Mouse (Mus musculus) brain, embryonic 14.5 days (tissue): ENCODE measurements around the gene Tmem214. TPM values are rescaled to one million over a fixed set of nuclear protein-coding genes. Genes with fewer than 3 reads are reported as not detected.

ENCODE experiments used
- DNase-seq: peaks from one replicate; pipeline ENCODE4 v3.0.0-alpha.2; 2011; ENCODE audit warnings: low read depth
- CTCF ChIP-seq: fragments of 200-500 bp; IDR thresholded peaks from 2 replicates; pipeline ENCODE4 v1.5.1; 2012; ENCODE audit warnings: inconsistent platforms, mild to moderate bottlenecking, moderate library complexity, borderline replicate concordance; ENCODE audit not compliant: insufficient read depth, insufficient read length; ENCODE audit errors: extremely low read depth
- POLR2A ChIP-seq: fragments of 200-500 bp; IDR thresholded peaks from 2 replicates; pipeline ENCODE4 v1.6.1; 2012; ENCODE audit warnings: mild to moderate bottlenecking, inconsistent platforms, borderline replicate concordance; ENCODE audit not compliant: poor library complexity, insufficient read depth, insufficient read length, severe bottlenecking; ENCODE audit errors: extremely low read depth
- polyA plus RNA-seq: library from polyadenylated mRNA; depleted of rRNA; stranded (reverse); fragments of >200 nt; gene quantifications from 2 replicates; pipeline ENCODE4 v1.2.3, GENCODE M21; 2012; rRNA removed

The Tmem214 gene
- polyA plus RNA-seq, 1 experiment, result 88.6 TPM

DNA sequence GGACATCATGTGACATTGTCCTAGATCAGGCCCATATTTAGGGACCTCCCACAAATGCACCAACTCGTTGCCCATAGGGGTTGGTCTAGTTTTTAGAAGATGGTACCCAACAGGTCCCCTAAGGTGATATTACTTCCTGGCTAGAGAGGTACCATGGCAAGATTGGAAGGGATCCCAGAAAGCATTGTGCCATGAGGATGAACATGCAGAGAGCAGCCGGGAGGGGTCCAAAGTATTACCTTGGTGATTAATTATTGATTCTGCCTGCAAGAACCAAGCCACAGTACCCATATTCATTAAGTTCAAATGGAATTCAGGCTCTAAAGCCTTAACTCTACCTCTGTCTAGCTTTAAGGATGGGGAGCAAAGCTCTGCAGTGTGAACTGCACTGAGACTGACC, 58.3 kb downstream of the Tmem214 start:
- DNase-seq, result no peak
- TF ChIP-seq CTCF, result no peak
- TF ChIP-seq POLR2A, result no peak

DNA sequence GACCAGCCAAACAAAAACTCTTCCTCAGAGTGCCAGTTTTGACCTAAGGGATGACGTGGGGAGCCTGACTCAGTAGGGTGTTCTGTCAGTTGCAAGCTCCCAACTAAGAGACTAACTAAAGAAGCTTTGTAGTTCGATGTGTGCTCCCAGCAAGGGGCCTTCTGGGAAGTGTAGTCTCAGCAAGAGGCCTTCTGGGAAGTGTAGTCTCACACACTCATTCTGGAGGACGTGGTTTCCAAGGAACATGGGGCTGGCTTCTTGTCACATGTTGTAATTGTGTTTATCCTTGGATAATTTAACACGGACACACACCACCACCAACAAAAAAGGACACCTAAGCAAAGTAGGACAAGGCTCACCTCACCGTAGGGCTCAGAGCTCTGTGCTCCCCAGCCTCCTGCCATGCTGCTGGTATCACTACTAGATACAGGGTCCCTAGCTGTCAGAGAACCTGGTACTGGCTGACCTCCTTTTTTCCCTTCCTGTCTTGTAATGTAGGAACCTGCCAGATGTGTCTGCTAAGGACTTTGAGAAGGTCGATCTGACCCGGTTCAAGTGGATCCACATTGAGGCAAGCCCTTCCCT, 60.2 kb downstream of the Tmem214 start:
- no peak for TF ChIP-seq POLR2A
- peak; percentile 74 for DNase-seq

Other genes starting within 250 kb of the Tmem214 start
- 44.4 and 52.9 TPM in 2 replicates for gene Slc35f6, start 220.1 kb upstream of the Tmem214 start, polyA plus RNA-seq
- gene Cenpa, start 201.2 kb upstream of the Tmem214 start, polyA plus RNA-seq, result 55.9 and 105 TPM in 2 replicates
- gene Dpysl5, start 156.4 kb upstream of the Tmem214 start, polyA plus RNA-seq, result 368 and 444 TPM in 2 replicates
- gene Mapre3, start 53.4 kb upstream of the Tmem214 start, polyA plus RNA-seq, result 163 and 172 TPM in 2 replicates
- 70.9 and 72.1 TPM in 2 replicates for gene Agbl5, start 20.7 kb downstream of the Tmem214 start, polyA plus RNA-seq
- gene Ost4, start 39.8 kb downstream of the Tmem214 start, polyA plus RNA-seq, result 162 and 256 TPM in 2 replicates
- gene Emilin1, start 45.4 kb downstream of the Tmem214 start, polyA plus RNA-seq, result 12.8 and 23.0 TPM in 2 replicates
- 7.9 and 8.5 TPM in 2 replicates for gene Khk, start 53.4 kb downstream of the Tmem214 start, polyA plus RNA-seq
- 27.4 and 34.4 TPM in 2 replicates for gene Cgref1, start 77.6 kb downstream of the Tmem214 start, polyA plus RNA-seq
- 178 and 250 TPM in 2 replicates for gene Preb, start 92.3 kb downstream of the Tmem214 start, polyA plus RNA-seq
- not detected in 2 replicates for gene Tcf23, start 100.7 kb downstream of the Tmem214 start, polyA plus RNA-seq
- gene Atraid, start 180.3 kb downstream of the Tmem214 start, polyA plus RNA-seq, result 122 and 154 TPM in 2 replicates
- 40.7 and 44.5 TPM in 2 replicates for gene Slc5a6, start 180.9 kb downstream of the Tmem214 start, polyA plus RNA-seq
- 33.8 and 34.0 TPM in 2 replicates for gene Cad, start 186.8 kb downstream of the Tmem214 start, polyA plus RNA-seq
- gene Dnajc5g, start 238.3 kb downstream of the Tmem214 start, polyA plus RNA-seq, result not detected in 2 replicates
- 21.2 and 31.6 TPM in 2 replicates for gene Slc30a3, start 240.2 kb downstream of the Tmem214 start, polyA plus RNA-seq
- 0.05 TPM in 1 of 2 replicates, not detected in the other for gene Trim54, start 248.7 kb downstream of the Tmem214 start, polyA plus RNA-seq